Mouse (Mus musculus): ENCODE results near the gene Plxnc1. TPM values are rescaled to one million over a fixed set of nuclear protein-coding genes. Genes with fewer than 3 reads are reported as not detected.
A peak's percentile ranks its signal among the peaks of the same experiment; 100 is the strongest.

The Plxnc1 gene
- total and polyA plus RNA-seq, 3 experiments: 27.6 to 34.4 (median 33.0) TPM

DNA sequence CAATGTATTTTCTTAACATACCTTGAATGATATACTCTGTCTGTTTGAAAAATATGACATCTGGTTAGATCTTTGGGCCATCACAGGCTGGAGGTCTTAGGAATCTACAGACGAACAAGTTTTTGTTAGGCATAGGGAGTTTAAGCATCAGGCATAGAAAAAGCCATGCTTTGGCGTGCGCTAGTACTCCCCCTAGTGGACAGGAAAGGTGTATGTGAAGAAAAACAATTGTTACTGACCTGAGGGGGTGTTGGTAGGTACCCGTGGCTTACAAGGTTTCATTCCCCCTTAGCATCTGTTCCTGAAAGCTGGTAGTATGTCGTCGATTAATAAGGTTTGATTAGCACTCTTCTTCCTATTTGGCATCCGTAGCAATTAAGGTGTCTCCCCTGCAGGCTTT, 13.7 kb upstream of the Plxnc1 start:
- Histone ChIP-seq H3K4me2 (ENCODE audit: insufficient read depth, low read depth, poor library complexity, severe bottlenecking) (no peak overlapping the region), H3K27me3 (replicated peaks) (no peaks in the 10 kb centered on the region), H3K4me1 (ENCODE audit: control insufficient read depth in 1 of 2, insufficient read depth in 2 of 2) (peaks cover 12 to 61% of the 10 kb centered on the region in 2 experiments), H3K9ac (ENCODE audit: insufficient read depth, low read depth) (no peak overlapping the region), H3K36me3 (replicated peaks in 1 of 2; ENCODE audit: control insufficient read depth in 1 of 2, insufficient read depth in 1 of 2, low read length in 1 of 2) (no peaks in the 10 kb centered on the region), H3K79me2 (replicated peaks; ENCODE audit: control insufficient read depth, extremely low read depth, insufficient read depth, poor library complexity, severe bottlenecking) (no peaks in the 10 kb centered on the region), H3K4me3 (replicated peaks in 1 of 3; ENCODE audit: low read depth in 2 of 3, low read length in 2 of 3, poor library complexity in 1 of 3) (no peak overlapping the region), H3K9me3 (replicated peaks; ENCODE audit: low read length) (peaks cover 4% of the 10 kb centered on the region), H3K27ac (ENCODE audit: insufficient read depth, low read depth) (no peak overlapping the region)
- peak; percentile 84 for DNase-seq (ENCODE audit: extremely low read depth)
- dilution Hi-C loops (cut with MboI; ENCODE audit: extremely low pct_ligation_motif_present, extremely low pct_unique_long_range_greater_than_20kb, low sequenced_read_pairs) (no loop called here), in situ Hi-C loops (cut with MboI; ENCODE audit: low pct_ligation_motif_present, low pct_unique_long_range_greater_than_20kb, low sequenced_read_pairs) (loop anchor here (25.0 kb wide), 2 partner anchors 546 to 746 kb away; no protein-coding TSS in a partner anchor)
- TF ChIP-seq POLR2AphosphoS2 (IDR thresholded peaks at IDR 0.05; ENCODE audit: low read depth, low read length) (no peak), ZC3H11A (IDR thresholded peaks at IDR 0.05; ENCODE audit: low read depth, low read length) (peak; percentile 23), JUN (IDR thresholded peaks at IDR 0.05; ENCODE audit: insufficient read depth, low read depth, low read length) (no peak), CTCF (conservative IDR thresholded peaks at IDR 0.05 in 1 of 2, IDR thresholded peaks at IDR 0.05 in 1 of 2; ENCODE audit: low read depth in 2 of 2, low read length in 2 of 2) (peak; percentile 90 to 97), CHD2 (IDR thresholded peaks at IDR 0.05; ENCODE audit: low read length) (no peak), UBTF (IDR thresholded peaks at IDR 0.05; ENCODE audit: low read depth, low read length) (no peak), ELF1 (IDR thresholded peaks at IDR 0.05; ENCODE audit: low read depth, low read length) (no peak), RAD21 (IDR thresholded peaks at IDR 0.05; ENCODE audit: low read depth, low read length) (peak; percentile 87), NELFE (IDR thresholded peaks at IDR 0.05; ENCODE audit: low read depth, low read length) (no peak), GABPA (IDR thresholded peaks at IDR 0.05; ENCODE audit: insufficient replicate concordance, low read depth, low read length) (no peak), CHD1 (IDR thresholded peaks at IDR 0.05; ENCODE audit: low read depth, low read length) (no peak), ZNF384 (IDR thresholded peaks at IDR 0.05; ENCODE audit: low read depth, low read length) (no peak), USF2 (conservative IDR thresholded peaks at IDR 0.05; ENCODE audit: low read depth, low read length) (no peak), JUND (conservative IDR thresholded peaks at IDR 0.05; ENCODE audit: low read depth, low read length) (no peak), MYC (IDR thresholded peaks at IDR 0.05; ENCODE audit: low read depth, low read length) (peak; percentile 95), SIN3A (IDR thresholded peaks at IDR 0.05; ENCODE audit: low read length) (no peak), SMC3 (IDR thresholded peaks at IDR 0.05; ENCODE audit: low read depth, low read length) (peak; percentile 86), BHLHE40 (IDR thresholded peaks at IDR 0.05; ENCODE audit: low read depth, low read length) (no peak), NRF1 (IDR thresholded peaks at IDR 0.05; ENCODE audit: low read depth, low read length) (no peak), RCOR1 (conservative IDR thresholded peaks at IDR 0.05; ENCODE audit: low read depth, low read length) (no peak), ZMIZ1 (IDR thresholded peaks at IDR 0.05; ENCODE audit: low read depth, low read length) (no peak), ZKSCAN1 (IDR thresholded peaks at IDR 0.05; ENCODE audit: borderline replicate concordance, low read depth, low read length) (no peak), MAX (IDR thresholded peaks at IDR 0.05; ENCODE audit: low read length) (peak; percentile 55; the same call in 1 of the 2 replicates)

All from CH12.LX (cell line).